Comparison of ENCODE assay signal across 8 mouse cellular contexts in the genomic region with DNA sequence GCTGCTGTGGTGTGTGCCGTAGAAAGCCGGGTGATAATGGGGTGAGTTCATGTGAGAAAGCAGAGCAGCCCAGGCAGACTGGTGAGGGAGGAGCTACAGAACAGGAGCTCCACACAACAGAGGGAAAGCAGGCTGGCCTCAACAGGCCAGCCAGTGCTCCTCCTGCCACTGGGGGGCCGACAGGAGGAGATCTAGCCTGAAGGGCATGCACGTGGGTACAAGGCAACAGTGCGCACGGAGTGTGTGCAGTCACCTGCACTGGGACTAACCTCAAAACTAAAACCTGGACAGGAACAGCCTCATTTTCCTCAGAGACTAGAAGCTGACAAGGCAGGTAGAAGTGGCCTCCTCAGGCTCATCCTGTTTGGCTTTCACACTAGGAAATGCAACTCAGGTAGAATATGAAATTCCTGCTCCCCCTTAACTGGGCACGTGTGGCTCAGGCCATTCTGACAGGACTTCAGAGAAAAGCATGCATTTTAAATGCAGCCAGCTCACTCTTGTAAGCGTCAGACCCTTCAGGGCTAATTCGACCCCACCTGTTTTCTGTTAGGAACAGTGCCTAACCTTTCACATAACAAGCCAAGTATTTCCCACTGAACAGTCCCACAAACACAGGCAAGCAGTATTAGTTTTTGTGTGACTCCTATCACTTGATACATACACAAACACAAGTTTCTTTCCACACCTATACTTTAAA. TPM values are rescaled to one million over a fixed set of nuclear protein-coding genes. Genes with fewer than 3 reads are reported as not detected.
A peak's percentile ranks its signal among the peaks of the same experiment; 100 is the strongest.
DNase-seq lines count a peak whose midpoint lies in the region; ATAC-seq and TF ChIP-seq lines count a peak whose summit lies in the region.

No protein-coding gene starts in this region.

- no peaks in the 10 kb centered on the region for H3K9me3 ChIP-seq in hindbrain, embryonic 13.5 days
- no peaks in the 10 kb centered on the region for H3K9me3 ChIP-seq in hindbrain, embryonic 14.5 days (ENCODE audit: control insufficient read depth, low read length)
- no peaks in the 10 kb centered on the region for H3K9me3 ChIP-seq in embryonic facial prominence, embryonic 11.5 days (replicated peaks; ENCODE audit: control insufficient read depth, low read length)
- H3K9me3 ChIP-seq in midbrain, embryonic 11.5 days (ENCODE audit: control insufficient read depth, low read length) = no peaks in the 10 kb centered on the region

- 55% methylated on average over 9 of the region's 9 CpGs for WGBS in hindbrain, embryonic 13.5 days
- WGBS in hindbrain, embryonic 14.5 days = 43% methylated on average over 9 of the region's 9 CpGs
- WGBS in embryonic facial prominence, embryonic 11.5 days = 33% methylated on average over 9 of the region's 9 CpGs
- WGBS in kidney, adult 2 months = 34% methylated on average over 9 of the region's 9 CpGs
- WGBS in midbrain, embryonic 11.5 days = 53% methylated on average over 9 of the region's 9 CpGs

- H3K27ac ChIP-seq in hindbrain, embryonic 13.5 days = no peak overlapping the region
- no peak overlapping the region for H3K27ac ChIP-seq in hindbrain, embryonic 14.5 days
- H3K27ac ChIP-seq in embryonic facial prominence, embryonic 11.5 days (replicated peaks; ENCODE audit: low read depth, low read length) = no peak overlapping the region; the same call in 1 of the 2 replicates
- H3K27ac ChIP-seq in kidney, adult 2 months (ENCODE audit: insufficient read depth, low read depth, low read length) = no peak overlapping the region
- H3K27ac ChIP-seq in midbrain, embryonic 11.5 days (ENCODE audit: low read depth, low read length) = no peak overlapping the region

- no peak overlapping the region for H3K4me3 ChIP-seq in hindbrain, embryonic 13.5 days
- H3K4me3 ChIP-seq in hindbrain, embryonic 14.5 days (replicated peaks; ENCODE audit: low read length) = no peak overlapping the region
- no peak overlapping the region for H3K4me3 ChIP-seq in embryonic facial prominence, embryonic 11.5 days (ENCODE audit: low read depth, low read length)
- no peak overlapping the region for H3K4me3 ChIP-seq in kidney, adult 2 months (ENCODE audit: insufficient read depth, low read depth, low read length)
- H3K4me3 ChIP-seq in midbrain, embryonic 11.5 days (ENCODE audit: low read depth, low read length) = no peak overlapping the region

- no peak overlapping the region for H3K4me2 ChIP-seq in hindbrain, embryonic 13.5 days
- no peak overlapping the region for H3K4me2 ChIP-seq in hindbrain, embryonic 14.5 days (replicated peaks)
- H3K4me2 ChIP-seq in embryonic facial prominence, embryonic 11.5 days (ENCODE audit: low read depth, low read length) = no peak overlapping the region
- no peak overlapping the region for H3K4me2 ChIP-seq in midbrain, embryonic 11.5 days

- no peak for ATAC-seq in hindbrain, embryonic 13.5 days (ENCODE audit: low FRiP score)
- ATAC-seq in hindbrain, embryonic 14.5 days (ENCODE audit: low FRiP score) = no peak
- no peak for ATAC-seq in embryonic facial prominence, embryonic 11.5 days (replicated peaks; ENCODE audit: insufficient number of reproducible peaks, low FRiP score, low TSS enrichment, low read depth)
- ATAC-seq in midbrain, embryonic 11.5 days (ENCODE audit: low FRiP score) = peak; percentile 36; the same call in 1 of the 2 replicates

- peak overlapping the region; percentile 19; the same call in 1 of the 2 replicates for H3K9ac ChIP-seq in hindbrain, embryonic 13.5 days
- H3K9ac ChIP-seq in hindbrain, embryonic 14.5 days = no peak overlapping the region
- no peak overlapping the region for H3K9ac ChIP-seq in embryonic facial prominence, embryonic 11.5 days (replicated peaks; ENCODE audit: low read length)
- no peak overlapping the region for H3K9ac ChIP-seq in midbrain, embryonic 11.5 days (ENCODE audit: low read length)

- no peak for DNase-seq in hindbrain, embryonic 14.5 days (ENCODE audit: low spot score)
- peak; percentile 73 for DNase-seq in embryonic facial prominence, embryonic 11.5 days (ENCODE audit: low spot score)
- DNase-seq in kidney, adult 2 months = peak; percentile 66
- DNase-seq in midbrain, embryonic 11.5 days (ENCODE audit: low spot score, missing footprints) = peak; percentile 82
- DNase-seq in right cerebral cortex, postnatal 14 days = no peak
- no peak for DNase-seq in gastrocnemius, postnatal 10 days
- no peak for DNase-seq in adrenal gland, postnatal 4 days (ENCODE audit: low spot score in 2 of 2)

- no peak for TF ChIP-seq POLR2A in kidney, adult 2 months (IDR thresholded peaks at IDR 0.05; ENCODE audit: low read depth, low read length)

- H3K4me1 ChIP-seq in hindbrain, embryonic 13.5 days (replicated peaks) = peaks cover 41% of the 10 kb centered on the region
- H3K4me1 ChIP-seq in hindbrain, embryonic 14.5 days (replicated peaks; ENCODE audit: control insufficient read depth, insufficient read depth, low read length) = peaks cover 15% of the 10 kb centered on the region
- H3K4me1 ChIP-seq in embryonic facial prominence, embryonic 11.5 days (ENCODE audit: control insufficient read depth, insufficient read depth, low read length) = peaks cover 6% of the 10 kb centered on the region
- peaks cover 5% of the 10 kb centered on the region for H3K4me1 ChIP-seq in kidney, adult 2 months (ENCODE audit: control insufficient read depth, insufficient read depth, low read length)
- H3K4me1 ChIP-seq in midbrain, embryonic 11.5 days (ENCODE audit: control insufficient read depth, insufficient read depth, low read length) = peaks cover 21% of the 10 kb centered on the region

- peaks cover 47% of the 10 kb centered on the region for H3K36me3 ChIP-seq in hindbrain, embryonic 13.5 days
- peaks cover 44% of the 10 kb centered on the region for H3K36me3 ChIP-seq in hindbrain, embryonic 14.5 days (replicated peaks; ENCODE audit: control insufficient read depth, insufficient read depth)
- peaks cover 19% of the 10 kb centered on the region for H3K36me3 ChIP-seq in embryonic facial prominence, embryonic 11.5 days (replicated peaks; ENCODE audit: control insufficient read depth, insufficient read depth, low read depth, low read length)
- no peaks in the 10 kb centered on the region for H3K36me3 ChIP-seq in kidney, adult 2 months (ENCODE audit: control insufficient read depth, insufficient read depth, low read length)
- peaks cover 16% of the 10 kb centered on the region for H3K36me3 ChIP-seq in midbrain, embryonic 11.5 days (ENCODE audit: control insufficient read depth, insufficient read depth, low read length)

- no peak for TF ChIP-seq CTCF in kidney, adult 2 months (conservative IDR thresholded peaks at IDR 0.05; ENCODE audit: insufficient read depth, insufficient read length, low read depth, low read length)

- H3K27me3 ChIP-seq in hindbrain, embryonic 13.5 days = no peaks in the 10 kb centered on the region
- no peaks in the 10 kb centered on the region for H3K27me3 ChIP-seq in hindbrain, embryonic 14.5 days (ENCODE audit: control insufficient read depth, insufficient read depth, low read length)
- H3K27me3 ChIP-seq in embryonic facial prominence, embryonic 11.5 days (ENCODE audit: control insufficient read depth, insufficient read depth, low read length) = no peaks in the 10 kb centered on the region
- H3K27me3 ChIP-seq in kidney, adult 2 months (replicated peaks; ENCODE audit: control insufficient read depth, insufficient read depth, low read length) = no peaks in the 10 kb centered on the region
- H3K27me3 ChIP-seq in midbrain, embryonic 11.5 days (ENCODE audit: control insufficient read depth, insufficient read depth, low read length) = no peaks in the 10 kb centered on the region

RNA-seq across cellular contexts. Expression of a gene that starts 5.9 kb away (rescaled TPM):
- 25.8 and 26.2 TPM in 2 replicates for polyA plus RNA-seq in hindbrain, embryonic 13.5 days (2015; fragmentation: Nextera tagmentation; extraction: Ambion mirVana)
- polyA plus RNA-seq in hindbrain, embryonic 14.5 days (2014; fragmentation: Nextera tagmentation; extraction: Ambion mirVana) = 28.7 and 29.6 TPM in 2 replicates
- 34.7 and 38.5 TPM in 2 replicates for polyA plus RNA-seq in embryonic facial prominence, embryonic 11.5 days (2014; fragmentation: Nextera tagmentation; extraction: Ambion mirVana)
- 15.4 and 17.4 TPM in 2 replicates for polyA plus RNA-seq in kidney, adult 2 months (2012; rRNA removed)
- 29.4 TPM in 2 replicates for polyA plus RNA-seq in midbrain, embryonic 11.5 days (2014; fragmentation: Nextera tagmentation; extraction: Ambion mirVana)
- total RNA-seq in gastrocnemius, postnatal 10 days (2021) = 10 to 100 TPM; 24.7 to 31.2 TPM
- total RNA-seq in adrenal gland, postnatal 4 days (2021) = 10 to 100 TPM; 37.0 to 37.3 TPM

RNA-seq across cellular contexts. Expression of a gene that starts 42.1 kb away (rescaled TPM):
- polyA plus RNA-seq in hindbrain, embryonic 13.5 days (2015; fragmentation: Nextera tagmentation; extraction: Ambion mirVana) = 307 and 313 TPM in 2 replicates
- polyA plus RNA-seq in hindbrain, embryonic 14.5 days (2014; fragmentation: Nextera tagmentation; extraction: Ambion mirVana) = 284 and 292 TPM in 2 replicates
- polyA plus RNA-seq in embryonic facial prominence, embryonic 11.5 days (2014; fragmentation: Nextera tagmentation; extraction: Ambion mirVana) = 223 and 251 TPM in 2 replicates
- polyA plus RNA-seq in kidney, adult 2 months (2012; rRNA removed) = 97.5 and 119 TPM in 2 replicates
- 248 and 272 TPM in 2 replicates for polyA plus RNA-seq in midbrain, embryonic 11.5 days (2014; fragmentation: Nextera tagmentation; extraction: Ambion mirVana)
- total RNA-seq in gastrocnemius, postnatal 10 days (2021) = 100 to 1,000 TPM; 117 to 122 TPM
- total RNA-seq in adrenal gland, postnatal 4 days (2021) = 100 to 1,000 TPM; 153 to 164 TPM

Comparison
In these comparisons a context has a peak if more than half of its experiments do, and no peak if none do; other contexts are left out.
1. DNase-seq: peak in embryonic facial prominence, embryonic 11.5 days (single experiment), kidney, adult 2 months (single experiment) and midbrain, embryonic 11.5 days (single experiment); none in hindbrain, embryonic 14.5 days (single experiment), right cerebral cortex, postnatal 14 days (single experiment), gastrocnemius, postnatal 10 days (single experiment) and adrenal gland, postnatal 4 days (0 of 2).